Mouse (Mus musculus) adrenal gland, adult (tissue): ENCODE results near the gene Mif.
A peak's percentile ranks its signal among the peaks of the same experiment; 100 is the strongest.
"Not testable (repeated sequence)": the region's sequence is repeated elsewhere in the genome, so short reads cannot be mapped to it uniquely, and the experiment has no call there.

Source experiments
- DNase-seq, 2 experiments: peaks; one replicate each; pipeline ENCODE4 v3.0.0; 2022 to 2023; ENCODE audit warnings: low spot score in 1 of 2; ENCODE audit not compliant: inconsistent age in 2 of 2

Mif gene

DNA sequence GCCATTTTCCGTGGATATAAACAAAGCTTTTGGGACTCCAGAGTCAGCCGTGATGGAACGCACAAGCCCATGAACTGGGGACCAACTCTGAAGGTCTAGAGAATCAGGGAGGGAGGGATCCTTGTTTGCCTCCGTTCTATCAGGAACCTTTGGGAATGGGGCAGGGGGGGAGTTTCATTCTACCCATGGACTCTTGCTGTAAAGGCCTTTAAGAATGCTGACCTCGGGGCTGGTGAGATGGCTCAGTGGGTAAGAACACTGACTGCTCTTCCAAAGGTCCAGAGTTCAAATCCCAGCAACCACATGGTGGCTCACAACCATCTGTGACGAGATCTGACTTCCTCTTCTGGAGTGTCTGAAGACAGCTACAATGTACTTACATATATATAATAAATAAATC lies 16.1 kb downstream of the Mif start:
- not testable (repeated sequence) for DNase-seq

DNA sequence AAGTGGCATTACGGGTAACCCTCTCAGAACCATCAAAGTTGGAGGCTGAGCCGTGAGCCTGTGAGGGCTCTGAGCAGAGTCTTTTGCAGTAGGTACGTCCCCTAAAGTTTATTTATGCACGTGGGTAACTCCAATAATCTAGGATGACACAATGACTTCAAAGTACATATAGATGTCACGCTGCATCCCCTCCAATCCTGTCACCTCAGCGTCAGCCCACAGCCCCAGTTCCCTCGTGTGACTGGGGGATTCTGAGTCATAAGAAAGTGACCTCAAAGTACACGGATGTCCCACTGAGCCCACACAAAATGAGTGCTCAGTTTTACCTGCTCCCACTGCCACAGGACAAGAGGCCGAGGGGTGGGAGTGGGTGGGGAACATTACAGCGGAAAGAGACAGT lies 20.9 kb downstream of the Mif start:
- no peak for DNase-seq

- DNase-seq = peak; percentile 96 to 98
Measured at GRCm38 (mm10) chr10:75837248-75837759, 22.7 kb downstream of the Mif start, which contains the start of gene Gstt2. TSS of gene Gstt2 (minus strand) at chr10:75837424.

DNA sequence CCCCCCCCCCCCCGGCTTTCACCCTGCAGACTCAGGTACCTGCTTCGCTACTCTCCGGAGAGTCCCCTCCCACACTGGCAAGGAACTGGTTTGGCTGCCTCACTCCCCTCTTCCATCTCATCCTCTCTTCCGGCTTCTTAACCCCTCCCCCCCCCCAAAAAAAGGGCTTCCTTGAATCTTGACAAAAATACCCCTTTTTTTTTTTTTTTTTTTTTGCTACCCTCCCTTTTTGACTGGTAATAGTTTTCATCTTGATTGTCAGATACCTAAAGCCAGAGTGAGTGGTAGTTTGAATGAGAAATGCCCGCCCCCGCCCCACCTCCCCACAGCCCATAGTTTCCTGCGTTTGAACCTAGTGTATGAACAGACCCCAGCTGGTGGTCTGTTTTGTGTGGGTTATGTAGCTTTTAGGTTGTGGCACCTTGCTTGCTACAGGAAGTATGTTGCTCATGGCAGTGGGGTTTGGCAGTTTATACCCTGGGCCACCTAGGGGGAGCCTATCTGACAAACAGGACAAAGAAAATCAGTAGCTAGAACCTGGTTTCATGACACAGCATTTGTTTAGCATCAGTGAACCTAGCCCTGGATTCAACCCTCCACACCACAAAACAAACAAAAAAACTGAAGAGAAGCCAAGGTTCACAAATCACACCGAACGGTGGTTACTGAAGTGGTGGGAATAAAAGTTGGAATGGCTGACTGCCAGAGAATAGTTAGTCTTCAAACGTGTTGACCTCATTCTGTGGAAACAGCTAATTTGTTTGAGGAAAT lies 24.1 kb downstream of the Mif start:
- DNase-seq = peak; percentile 32 to 66

GRCm38 (mm10) chr10:75835307-75835706 lies 24.7 kb downstream of the Mif start:
- peak; percentile 85 to 93 for DNase-seq

GRCm38 (mm10) chr10:75834721-75835120 lies 25.3 kb downstream of the Mif start:
- no peak for DNase-seq

DNA sequence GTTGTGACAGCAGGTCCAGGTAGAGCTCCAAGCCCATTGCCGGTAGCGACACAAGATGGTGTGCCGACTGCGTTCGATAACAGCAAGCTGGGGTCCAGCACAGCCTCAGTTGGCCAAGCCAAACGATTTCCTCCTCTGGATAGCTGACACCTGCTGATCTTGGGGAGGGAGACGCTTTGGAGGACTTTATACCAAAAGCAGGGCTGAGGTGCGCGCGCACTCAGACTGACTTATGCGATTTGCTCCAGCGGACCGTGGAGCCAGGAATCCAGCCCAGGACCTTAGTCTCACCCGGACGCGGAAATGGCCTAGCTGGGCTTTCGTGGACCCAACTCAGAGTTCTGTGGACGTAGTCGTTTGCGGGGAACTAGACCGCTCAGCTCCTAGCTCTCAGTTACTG lies 25.8 kb downstream of the Mif start:
- peak; percentile 86 to 95 for DNase-seq

DNA sequence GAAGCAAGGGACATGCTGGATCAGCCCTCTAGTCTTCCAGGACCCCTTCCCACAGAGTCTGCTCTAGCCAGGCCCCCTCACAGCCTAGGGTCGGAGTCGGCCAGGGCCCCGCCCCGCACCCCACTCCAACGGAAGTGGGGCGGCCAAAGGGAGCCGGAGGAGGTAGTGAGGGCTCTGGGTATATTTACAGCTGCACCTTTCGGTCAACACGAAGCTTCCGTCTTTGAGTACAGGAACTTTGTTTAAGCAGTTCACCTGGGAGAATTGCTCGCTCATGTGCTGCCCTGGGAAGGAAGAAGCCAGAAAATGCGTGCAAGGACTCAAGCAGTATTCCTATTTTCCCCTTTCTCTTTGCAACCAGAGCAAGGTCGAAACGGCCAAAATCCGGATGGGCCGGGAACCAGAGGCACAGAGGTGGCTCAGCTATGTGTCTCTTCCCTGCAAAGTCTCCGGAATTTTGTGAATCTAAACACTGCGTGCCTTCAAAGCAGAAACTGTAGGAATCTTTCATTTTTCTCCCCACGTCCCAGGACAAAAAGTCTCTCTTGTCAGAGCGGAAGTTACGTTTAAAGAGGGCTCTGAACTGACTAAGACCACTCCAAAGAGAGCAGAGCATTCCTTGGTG lies 26.5 kb downstream of the Mif start:
- DNase-seq = peak; percentile 53 to 76

DNA sequence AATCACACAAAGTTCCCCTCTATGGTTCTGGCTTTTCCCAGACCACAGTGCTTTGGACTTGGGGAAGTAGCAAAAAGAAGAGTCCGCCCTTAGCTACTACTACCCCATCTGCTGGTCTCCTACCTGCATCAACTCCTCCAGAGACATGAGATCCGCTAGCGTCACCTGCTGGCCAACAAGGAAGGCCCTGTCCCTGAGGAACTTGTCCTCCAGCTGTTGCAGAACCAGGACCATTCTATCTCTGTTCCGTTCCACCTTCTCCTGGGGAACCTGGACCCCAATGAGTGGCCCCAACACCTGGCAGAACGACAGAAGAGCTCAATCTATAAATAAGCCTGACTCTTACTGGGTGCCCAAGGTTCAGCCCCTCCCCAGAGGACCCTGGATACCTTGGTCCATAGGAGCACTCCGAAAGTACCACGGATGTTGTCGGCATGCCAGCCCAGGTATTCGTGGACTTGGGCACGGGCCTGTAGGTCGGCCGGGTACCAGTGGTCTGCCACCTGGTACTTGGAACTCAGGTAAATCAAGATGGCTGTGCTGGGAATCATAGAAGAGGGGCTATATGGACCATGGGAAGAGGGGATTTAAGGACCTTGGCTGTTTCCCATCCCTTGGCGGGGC lies 27.7 kb downstream of the Mif start:
- DNase-seq = peak; percentile 80 to 91

DNA sequence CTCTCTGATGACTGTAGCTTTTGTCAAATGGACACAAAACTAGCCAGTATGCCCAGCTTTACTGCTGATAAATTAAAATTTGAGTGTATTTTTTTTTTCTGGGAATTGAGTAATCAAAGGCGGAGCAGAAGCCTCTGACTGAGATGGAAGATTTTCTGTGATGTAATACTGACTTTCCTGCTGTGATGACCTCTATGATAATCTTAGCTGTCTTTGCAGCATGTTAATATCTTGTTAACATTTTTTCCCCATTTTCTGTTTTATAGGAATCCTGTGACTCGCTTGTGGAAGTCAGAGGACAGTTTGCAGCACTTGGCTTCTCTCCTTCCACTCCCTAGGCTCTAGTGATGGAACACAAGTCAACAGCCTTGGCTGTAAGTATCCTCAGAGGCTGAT lies 29.8 kb downstream of the Mif start:
- peak in 1 of 2 experiments; percentile 49 for DNase-seq

- no peak for DNase-seq
Measured at GRCm38 (mm10) chr10:75829529-75830274, 30.3 kb downstream of the Mif start.

- DNase-seq = peak in 1 of 2 experiments; percentile 71
Measured at GRCm38 (mm10) chr10:75828500-75828931, 31.5 kb downstream of the Mif start.

DNA sequence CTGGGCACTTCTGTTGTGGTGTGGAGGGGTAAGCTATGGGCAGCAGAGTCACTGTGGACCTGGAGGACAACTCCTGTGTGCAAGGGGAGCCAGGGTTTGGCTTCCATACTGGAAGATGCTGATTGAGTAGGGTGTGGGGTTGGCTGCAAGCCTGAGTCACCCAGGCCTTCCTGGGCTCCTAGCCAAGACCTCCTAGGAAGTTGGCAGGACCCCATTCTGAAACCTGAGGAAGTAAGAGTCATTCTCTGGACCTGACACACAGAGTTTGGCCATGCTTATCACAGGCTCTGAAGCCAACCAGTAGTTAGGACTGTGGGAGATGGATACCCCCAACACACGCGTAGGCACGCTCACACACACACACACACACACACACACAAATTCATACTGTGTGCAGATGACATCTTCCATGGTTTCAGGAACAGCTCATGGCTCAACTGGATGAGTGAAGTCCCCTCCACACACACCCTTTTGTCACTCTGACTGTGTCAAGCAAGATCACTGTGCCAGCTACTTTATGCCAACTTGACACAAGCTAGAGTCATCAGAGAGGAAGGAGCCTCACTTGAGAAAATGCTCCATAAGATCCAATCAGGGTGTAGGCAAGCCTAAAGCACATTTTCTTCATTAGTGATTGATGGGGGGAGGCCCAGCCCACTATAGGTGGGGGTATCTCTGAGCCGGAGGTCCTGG lies 32.2 kb downstream of the Mif start:
- peak; percentile 66 to 85 for DNase-seq

DNA sequence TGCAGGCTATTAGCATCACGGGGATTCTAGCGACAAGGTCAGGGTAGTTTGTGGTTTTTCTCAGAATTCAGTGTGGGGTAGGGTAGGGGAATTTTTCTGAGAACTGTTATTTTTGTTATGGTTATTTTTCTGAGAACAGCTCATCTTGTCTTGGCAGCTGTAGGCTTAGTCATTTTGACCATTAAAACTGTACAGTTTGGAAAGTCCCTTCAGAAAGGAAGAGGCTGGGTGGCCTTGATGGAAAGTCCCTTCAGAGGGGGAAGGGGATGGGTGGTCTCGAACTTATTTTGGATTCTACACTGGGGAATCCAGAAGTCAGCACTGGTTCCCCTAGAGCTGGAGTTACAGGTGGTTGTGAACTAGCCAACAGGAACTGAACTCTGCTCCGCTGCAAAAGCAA lies 35.5 kb downstream of the Mif start:
- DNase-seq = no peak

DNA sequence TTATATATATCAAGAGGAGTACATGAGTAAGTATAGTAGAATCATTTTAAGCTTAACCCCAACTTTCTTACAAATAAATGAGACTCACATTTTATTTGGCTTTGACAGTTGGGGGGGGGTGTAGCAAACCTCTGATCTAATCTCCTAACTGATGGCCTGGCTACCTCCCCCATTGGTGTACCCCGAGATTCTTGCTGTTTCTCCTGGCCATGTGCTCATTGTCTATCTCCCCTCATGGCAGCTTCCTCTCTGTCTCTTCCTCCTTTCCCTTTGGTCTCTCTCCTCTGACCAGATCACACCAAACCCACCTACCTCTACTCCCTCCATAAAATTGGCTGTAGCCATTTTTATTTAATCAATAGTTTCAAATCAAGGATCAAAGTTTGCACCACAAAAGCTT lies 36.3 kb downstream of the Mif start:
- no peak for DNase-seq

DNA sequence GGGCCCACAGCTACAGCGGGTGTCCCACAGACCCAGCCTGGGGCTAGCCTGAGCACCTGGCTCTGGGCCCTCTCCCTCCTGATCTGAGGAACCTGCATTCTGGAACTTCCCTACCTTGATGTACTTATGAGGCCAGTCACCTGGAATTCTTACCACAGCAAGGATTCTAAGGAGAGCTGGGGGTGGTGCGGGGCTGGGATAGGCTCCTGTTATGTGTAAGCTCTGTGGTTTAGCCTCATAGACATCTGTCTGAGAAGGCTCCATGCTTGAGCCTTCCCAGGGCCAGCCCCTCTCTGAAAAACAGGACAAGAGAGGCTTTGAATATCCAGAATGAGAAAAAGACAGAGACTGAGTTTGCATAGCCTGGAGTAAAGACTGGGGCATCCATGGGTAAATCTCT lies 37.6 kb downstream of the Mif start, which contains the start of gene Gstt4:
Gene Gstt4, minus strand, starts transcription at position 101 of the 400 bp plus-strand sequence.
- DNase-seq = no peak

- no peak for DNase-seq
Measured at GRCm38 (mm10) chr10:75819882-75820281, 40.2 kb downstream of the Mif start.

DNA sequence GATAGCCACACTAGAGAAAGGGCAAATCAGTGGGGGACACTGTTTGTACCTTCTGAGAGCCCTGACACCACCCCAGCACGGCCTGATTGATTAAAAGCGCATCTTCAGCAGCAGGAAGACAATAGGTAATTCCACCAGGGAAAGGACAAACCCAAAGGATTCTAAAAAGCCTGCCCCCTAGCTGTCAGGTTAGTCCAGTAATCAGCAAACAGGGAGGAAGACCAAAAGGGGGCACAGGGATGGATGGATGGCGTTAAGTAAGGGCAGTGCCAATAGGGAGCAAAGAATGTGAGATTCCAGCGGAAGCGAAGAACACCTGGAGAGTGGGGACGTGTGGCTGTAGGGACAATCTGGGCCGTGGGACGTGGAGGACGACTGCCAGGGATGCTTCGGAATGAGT lies 41.4 kb downstream of the Mif start:
- no peak for DNase-seq
